Mouse (Mus musculus) liver, postnatal 0 days (tissue): ENCODE measurements at regions not wholly inside any gene's neighbourhood (a gene's known extent, or its start where the extent isn't known, plus 50 kb on each side); places are given as distances from the start of the nearest gene placed in this dataset.

Experiments
- CTCF ChIP-seq: sonication (generic); IDR thresholded peaks from 2 replicates; pipeline ENCODE4 v1.5.1; 2016; ENCODE audit warnings: antibody characterized with exemption, low read depth
- EP300 ChIP-seq: IDR thresholded peaks from 2 replicates; pipeline ENCODE4 v1.6.1; 2016; ENCODE audit warnings: antibody characterized with exemption, low read depth, mild to moderate bottlenecking

- TF ChIP-seq EP300 (no peak), CTCF (no peak)
Observed at GRCm38 (mm10) chr15:88544216-88544615, 55.9 kb upstream of the Zdhhc25 start.
